Mouse (Mus musculus) lung, adult 18-20 months (tissue): Measurements from ENCODE around the gene Tbl2.
A peak's percentile ranks its signal among the peaks of the same experiment; 100 is the strongest.

Experiments used
- DNase-seq, 2 experiments: peaks; one replicate each; pipeline ENCODE4 v3.0.0; 2022; ENCODE audit warnings: mixed read lengths in 2 of 2

The Tbl2 gene

GRCm38 (mm10) chr5:135149820-135150178, 342 bp downstream of the Tbl2 start:
- no peak for DNase-seq

GRCm38 (mm10) chr5:135156496-135156895, 7.0 kb downstream of the Tbl2 start:
- no peak for DNase-seq

- peak; percentile 85 to 88 for DNase-seq
Measured at GRCm38 (mm10) chr5:135161221-135161620, 11.8 kb downstream of the Tbl2 start.

GRCm38 (mm10) chr5:135161650-135162049, 12.2 kb downstream of the Tbl2 start:
- no peak for DNase-seq

GRCm38 (mm10) chr5:135162361-135162760, 12.9 kb downstream of the Tbl2 start:
- DNase-seq, result no peak

GRCm38 (mm10) chr5:135162821-135163220, 13.4 kb downstream of the Tbl2 start:
- no peak for DNase-seq

GRCm38 (mm10) chr5:135166909-135167308, 17.5 kb downstream of the Tbl2 start:
- no peak for DNase-seq

GRCm38 (mm10) chr5:135167469-135167868, 18.0 kb downstream of the Tbl2 start:
- no peak for DNase-seq

GRCm38 (mm10) chr5:135168063-135169062, 18.9 kb downstream of the Tbl2 start, which contains the start of gene Bcl7b:
Gene Bcl7b (plus strand): TSS chr5:135168283.
- DNase-seq, result peak; percentile 98 to 99

GRCm38 (mm10) chr5:135169479-135169878, 20.0 kb downstream of the Tbl2 start:
- DNase-seq, result no peak

GRCm38 (mm10) chr5:135171688-135172220, 22.3 kb downstream of the Tbl2 start:
- DNase-seq, result no peak

GRCm38 (mm10) chr5:135172986-135173385, 23.5 kb downstream of the Tbl2 start:
- DNase-seq, result no peak

GRCm38 (mm10) chr5:135175086-135175485, 25.6 kb downstream of the Tbl2 start:
- DNase-seq, result no peak

GRCm38 (mm10) chr5:135178523-135178922, 29.1 kb downstream of the Tbl2 start:
- no peak for DNase-seq

- no peak for DNase-seq
Measured at GRCm38 (mm10) chr5:135178996-135179395, 29.5 kb downstream of the Tbl2 start.

- no peak for DNase-seq
Measured at GRCm38 (mm10) chr5:135179616-135180015, 30.2 kb downstream of the Tbl2 start.

- DNase-seq, result no peak
Measured at GRCm38 (mm10) chr5:135180796-135181195, 31.3 kb downstream of the Tbl2 start.

GRCm38 (mm10) chr5:135181776-135182175, 32.3 kb downstream of the Tbl2 start:
- no peak for DNase-seq

GRCm38 (mm10) chr5:135183131-135183861, 33.8 kb downstream of the Tbl2 start:
- no peak for DNase-seq

- no peak for DNase-seq
Measured at GRCm38 (mm10) chr5:135185016-135185415, 35.6 kb downstream of the Tbl2 start.

- DNase-seq, result no peak
Measured at GRCm38 (mm10) chr5:135185596-135185995, 36.1 kb downstream of the Tbl2 start.

GRCm38 (mm10) chr5:135186231-135186620, 36.8 kb downstream of the Tbl2 start:
- DNase-seq, result no peak

GRCm38 (mm10) chr5:135186621-135187348, 37.3 kb downstream of the Tbl2 start, which contains the start of gene Baz1b:
Gene Baz1b (plus strand): TSS chr5:135187264.
- peak; percentile 99 for DNase-seq
